ENCODE assay signal across 15 mouse cellular contexts in genomic region chr1:130926484-130926883, GRCm38 (mm10). TPM values are rescaled to one million over a fixed set of nuclear protein-coding genes. Genes with fewer than 3 reads are reported as not detected.
DNase-seq lines count a peak whose midpoint lies in the region; ATAC-seq and TF ChIP-seq lines count a peak whose summit lies in the region.
"Had no signal": no experiment of that assay in that cellular context is flagged by ENCODE, and none has a peak within 500 bp of the region (broad histone marks: within the 10 kb centered on the region; RNA-seq: fewer than 3 reads in every experiment).

No protein-coding gene starts in this region.

- peak; percentile 39 for DNase-seq in thymus, adult 2 months
- DNase-seq in thymus, adult 18-20 months = no peak
- DNase-seq in thymus, postnatal 4 days = peak; percentile 73
- no peak for DNase-seq in retina, embryonic 14.5 days (ENCODE audit: low spot score)
- DNase-seq: gastrocnemius, postnatal 14 days; kidney, adult 18-20 months; midbrain, embryonic 14.5 days had no signal

- no peaks in the 10 kb centered on the region for H3K9me3 ChIP-seq in intestine, postnatal 0 days (ENCODE audit: control insufficient read depth)
- H3K9me3 ChIP-seq in intestine, embryonic 15.5 days = no peaks in the 10 kb centered on the region
- no peaks in the 10 kb centered on the region for H3K9me3 ChIP-seq in midbrain, embryonic 16.5 days (replicated peaks; ENCODE audit: control insufficient read depth, low read length, poor library complexity, severe bottlenecking)
- H3K9me3 ChIP-seq: forebrain, embryonic 10.5 days; limb, embryonic 15.5 days had no signal

- no peak overlapping the region for H3K4me2 ChIP-seq in intestine, postnatal 0 days (replicated peaks; ENCODE audit: low read depth)
- H3K4me2 ChIP-seq in intestine, embryonic 15.5 days (replicated peaks) = no peak overlapping the region
- no peak overlapping the region for H3K4me2 ChIP-seq in midbrain, embryonic 16.5 days (ENCODE audit: low read length)
- H3K4me2 ChIP-seq: limb, embryonic 15.5 days had no signal

- no peak overlapping the region for H3K4me3 ChIP-seq in intestine, postnatal 0 days (ENCODE audit: low read depth, low read length)
- H3K4me3 ChIP-seq in intestine, embryonic 15.5 days (replicated peaks) = no peak overlapping the region
- no peak overlapping the region for H3K4me3 ChIP-seq in thymus, adult 2 months (ENCODE audit: control insufficient read depth, insufficient read depth, low read length)
- H3K4me3 ChIP-seq in midbrain, embryonic 16.5 days (ENCODE audit: low read depth, low read length) = no peak overlapping the region
- H3K4me3 ChIP-seq: forebrain, embryonic 10.5 days; limb, embryonic 15.5 days had no signal

- H3K4me1 ChIP-seq in intestine, postnatal 0 days (replicated peaks; ENCODE audit: control insufficient read depth, insufficient read depth, low read length) = no peaks in the 10 kb centered on the region
- no peaks in the 10 kb centered on the region for H3K4me1 ChIP-seq in intestine, embryonic 15.5 days (replicated peaks)
- H3K4me1 ChIP-seq in thymus, adult 2 months (replicated peaks; ENCODE audit: control insufficient read depth, insufficient read depth, low read length) = no peaks in the 10 kb centered on the region
- H3K4me1 ChIP-seq in midbrain, embryonic 16.5 days (ENCODE audit: control insufficient read depth, insufficient read depth, low read length) = no peaks in the 10 kb centered on the region
- H3K4me1 ChIP-seq: forebrain, embryonic 10.5 days; limb, embryonic 15.5 days had no signal

- no peak for TF ChIP-seq POLR2A in thymus, adult 2 months (IDR thresholded peaks at IDR 0.05; ENCODE audit: control insufficient read depth, extremely low read depth, insufficient read depth, low read length, poor library complexity)

- no peak overlapping the region for H3K9ac ChIP-seq in intestine, postnatal 0 days (ENCODE audit: low read depth, low read length)
- no peak overlapping the region for H3K9ac ChIP-seq in intestine, embryonic 15.5 days
- no peak overlapping the region for H3K9ac ChIP-seq in midbrain, embryonic 16.5 days (ENCODE audit: low read depth, low read length)
- H3K9ac ChIP-seq: limb, embryonic 15.5 days had no signal

- no peak overlapping the region for H3K27ac ChIP-seq in intestine, postnatal 0 days (ENCODE audit: low read depth, low read length)
- H3K27ac ChIP-seq in intestine, embryonic 15.5 days = no peak overlapping the region
- no peak overlapping the region for H3K27ac ChIP-seq in thymus, adult 2 months (ENCODE audit: control insufficient read depth, insufficient read depth, low read length)
- no peak overlapping the region for H3K27ac ChIP-seq in midbrain, embryonic 16.5 days (ENCODE audit: low read length)
- H3K27ac ChIP-seq: forebrain, embryonic 10.5 days; limb, embryonic 15.5 days had no signal

- peak; percentile 49 for TF ChIP-seq CTCF in intestine, postnatal 0 days (IDR thresholded peaks at IDR 0.05; ENCODE audit: low read depth)
- no peak for TF ChIP-seq CTCF in thymus, adult 2 months (IDR thresholded peaks at IDR 0.05; ENCODE audit: borderline replicate concordance, control insufficient read depth, extremely low read depth, insufficient read depth, low read length, poor library complexity)

- no peaks in the 10 kb centered on the region for H3K36me3 ChIP-seq in intestine, postnatal 0 days (ENCODE audit: control insufficient read depth, insufficient read depth)
- H3K36me3 ChIP-seq in intestine, embryonic 15.5 days = no peaks in the 10 kb centered on the region
- H3K36me3 ChIP-seq in thymus, adult 2 months (ENCODE audit: control insufficient read depth, insufficient read depth, low read length) = no peaks in the 10 kb centered on the region
- H3K36me3 ChIP-seq in midbrain, embryonic 16.5 days (ENCODE audit: control insufficient read depth, insufficient read depth, low read length) = no peaks in the 10 kb centered on the region
- H3K36me3 ChIP-seq: forebrain, embryonic 10.5 days; limb, embryonic 15.5 days had no signal

- no peaks in the 10 kb centered on the region for H3K27me3 ChIP-seq in intestine, postnatal 0 days (replicated peaks; ENCODE audit: control insufficient read depth, insufficient read depth, low read length)
- no peaks in the 10 kb centered on the region for H3K27me3 ChIP-seq in intestine, embryonic 15.5 days (replicated peaks)
- no peaks in the 10 kb centered on the region for H3K27me3 ChIP-seq in thymus, adult 2 months (ENCODE audit: control insufficient read depth, insufficient read depth, low read length)
- no peaks in the 10 kb centered on the region for H3K27me3 ChIP-seq in midbrain, embryonic 16.5 days (ENCODE audit: control insufficient read depth, insufficient read depth, low read depth, low read length)
- H3K27me3 ChIP-seq: limb, embryonic 15.5 days had no signal

- no peak for ATAC-seq in intestine, postnatal 0 days
- no peak for ATAC-seq in intestine, embryonic 15.5 days
- peak; percentile 70 for ATAC-seq in megakaryocyte progenitor cell, adult 5-6 weeks (replicated peaks; ENCODE audit: poor library complexity)
- no peak for ATAC-seq in midbrain, embryonic 16.5 days

RNA-seq across cellular contexts. Expression of gene Il19, which starts 13.4 kb away (rescaled TPM):
- polyA plus RNA-seq in intestine, postnatal 0 days (2015; fragmentation: Nextera tagmentation; extraction: Ambion mirVana) = not detected in 2 replicates
- polyA plus RNA-seq in intestine, embryonic 15.5 days (2015; fragmentation: Nextera tagmentation; extraction: Ambion mirVana) = 0.20 and 0.33 TPM in 2 replicates
- polyA plus RNA-seq in thymus, adult 2 months (2012; rRNA removed) = not detected in 2 replicates
- total RNA-seq in megakaryocyte progenitor cell, adult 5-6 weeks (2015) = 0.61 TPM in 1 of 2 replicates, not detected in the other
- total RNA-seq in megakaryocyte progenitor cell, adult 5-6 weeks (2017) = not detected in 2 replicates
- not detected in 2 replicates for polyA plus RNA-seq in midbrain, embryonic 16.5 days (2015; fragmentation: Nextera tagmentation; extraction: Ambion mirVana)
- total RNA-seq: gastrocnemius, postnatal 14 days; heart, postnatal 25 days; layer of hippocampus, postnatal 14 days had no signal
- polyA plus RNA-seq: forebrain, embryonic 10.5 days; limb, embryonic 15.5 days; midbrain, embryonic 14.5 days had no signal

RNA-seq across cellular contexts. Expression of gene Il20, which starts 15.2 kb away (rescaled TPM):
- not detected in 2 replicates for polyA plus RNA-seq in intestine, postnatal 0 days (2015; fragmentation: Nextera tagmentation; extraction: Ambion mirVana)
- not detected in 2 replicates for polyA plus RNA-seq in intestine, embryonic 15.5 days (2015; fragmentation: Nextera tagmentation; extraction: Ambion mirVana)
- polyA plus RNA-seq in thymus, adult 2 months (2012; rRNA removed) = not detected in 2 replicates
- total RNA-seq in megakaryocyte progenitor cell, adult 5-6 weeks (2015) = not detected in 2 replicates
- not detected in 2 replicates for total RNA-seq in megakaryocyte progenitor cell, adult 5-6 weeks (2017)
- polyA plus RNA-seq in midbrain, embryonic 16.5 days (2015; fragmentation: Nextera tagmentation; extraction: Ambion mirVana) = not detected in 2 replicates
- total RNA-seq: gastrocnemius, postnatal 14 days; heart, postnatal 25 days; layer of hippocampus, postnatal 14 days had no signal
- polyA plus RNA-seq: forebrain, embryonic 10.5 days; limb, embryonic 15.5 days; midbrain, embryonic 14.5 days had no signal

RNA-seq across cellular contexts. Expression of gene Il24, which starts 39.2 kb away (rescaled TPM):
- polyA plus RNA-seq in intestine, postnatal 0 days (2015; fragmentation: Nextera tagmentation; extraction: Ambion mirVana) = not detected in 2 replicates
- not detected in 2 replicates for polyA plus RNA-seq in intestine, embryonic 15.5 days (2015; fragmentation: Nextera tagmentation; extraction: Ambion mirVana)
- 0.26 and 0.28 TPM in 2 replicates for polyA plus RNA-seq in thymus, adult 2 months (2012; rRNA removed)
- not detected in 2 replicates for total RNA-seq in megakaryocyte progenitor cell, adult 5-6 weeks (2015)
- not detected in 2 replicates for total RNA-seq in megakaryocyte progenitor cell, adult 5-6 weeks (2017)
- polyA plus RNA-seq in midbrain, embryonic 16.5 days (2015; fragmentation: Nextera tagmentation; extraction: Ambion mirVana) = not detected in 2 replicates
- total RNA-seq: gastrocnemius, postnatal 14 days; heart, postnatal 25 days; layer of hippocampus, postnatal 14 days had no signal
- polyA plus RNA-seq: forebrain, embryonic 10.5 days; limb, embryonic 15.5 days; midbrain, embryonic 14.5 days had no signal

Comparison
In these comparisons a context has a peak if more than half of its experiments do, and no peak if none do; other contexts are left out.
1. DNase-seq: peak in thymus, adult 2 months (single experiment) and thymus, postnatal 4 days (single experiment); none in thymus, adult 18-20 months (0 of 2) and retina, embryonic 14.5 days (single experiment).